In the genomic region with DNA sequence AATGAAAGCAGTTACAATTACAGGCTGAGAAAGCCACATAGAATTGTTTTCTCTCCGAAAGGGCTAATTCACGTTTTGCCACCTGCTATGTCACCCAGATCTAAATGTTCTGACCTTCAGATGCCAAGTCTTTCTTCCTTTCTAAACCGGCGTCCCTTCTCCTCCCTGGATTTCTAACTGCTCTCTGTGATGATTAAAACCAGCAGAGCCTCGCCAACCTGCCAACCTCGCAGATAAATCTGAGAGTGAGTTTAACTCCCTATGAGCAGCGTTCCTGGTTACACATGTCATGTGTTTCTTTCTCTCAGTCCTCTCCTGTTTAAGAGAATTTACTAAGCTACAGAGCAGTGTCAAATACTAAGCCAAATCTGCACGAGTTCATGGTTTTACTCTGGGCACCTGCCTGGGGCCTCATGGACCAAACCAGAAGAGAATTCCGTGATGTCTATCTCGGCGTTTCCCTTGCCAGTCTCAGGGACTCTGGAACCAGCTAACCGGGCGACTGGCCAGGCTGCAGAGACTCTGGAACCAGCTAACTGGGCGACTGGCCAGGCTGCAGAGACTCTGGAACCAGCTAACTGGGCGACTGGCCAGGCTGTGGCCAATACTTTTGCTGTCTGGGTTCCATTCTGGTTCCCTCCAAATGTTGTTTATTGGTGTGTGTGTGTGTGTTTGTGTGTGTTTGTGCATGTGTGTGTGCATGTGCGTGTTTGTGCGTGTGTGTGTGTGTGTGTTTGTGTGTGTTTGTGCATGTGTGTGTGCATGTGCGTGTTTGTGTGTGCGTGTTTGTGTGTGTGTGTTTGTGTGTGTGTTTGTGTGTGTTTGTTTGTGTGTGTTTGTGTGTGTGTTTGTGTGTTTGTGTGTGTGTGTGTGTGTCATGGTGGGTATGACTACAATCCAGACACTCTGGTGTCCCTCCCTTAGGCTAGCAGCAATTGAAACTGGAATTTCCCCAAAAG, we compare ENCODE assay signal across 9 mouse cellular contexts. TPM values are rescaled to one million over a fixed set of nuclear protein-coding genes. Genes with fewer than 3 reads are reported as not detected.
A peak's percentile ranks its signal among the peaks of the same experiment; 100 is the strongest.
DNase-seq lines count a peak whose midpoint lies in the region; ATAC-seq and TF ChIP-seq lines count a peak whose summit lies in the region.
"Had no signal": no experiment of that assay in that cellular context is flagged by ENCODE, and none has a peak within 500 bp of the region (broad histone marks: within the 10 kb centered on the region; RNA-seq: fewer than 3 reads in every experiment).

No protein-coding gene starts in this region.

- no peak overlapping the region for H3K27ac ChIP-seq in midbrain, embryonic 12.5 days (replicated peaks)
- H3K27ac ChIP-seq in midbrain, embryonic 14.5 days (replicated peaks; ENCODE audit: low read depth, low read length): no peak overlapping the region
- peak overlapping the region; percentile 43 for H3K27ac ChIP-seq in lung, postnatal 0 days (ENCODE audit: low read length)
- H3K27ac ChIP-seq: left cerebral cortex, adult 2 months had no signal

- no peaks in the 10 kb centered on the region for H3K27me3 ChIP-seq in midbrain, embryonic 12.5 days
- no peaks in the 10 kb centered on the region for H3K27me3 ChIP-seq in midbrain, embryonic 14.5 days (ENCODE audit: control insufficient read depth, insufficient read depth, low read length)
- no peaks in the 10 kb centered on the region for H3K27me3 ChIP-seq in lung, postnatal 0 days (replicated peaks; ENCODE audit: insufficient read depth, low read length)

- WGBS in midbrain, embryonic 12.5 days: 69% methylated on average over 19 of the region's 19 CpGs
- 74% methylated on average over 19 of the region's 19 CpGs for WGBS in midbrain, embryonic 14.5 days
- 46% methylated on average over 19 of the region's 19 CpGs for WGBS in lung, postnatal 0 days

- H3K9me3 ChIP-seq in midbrain, embryonic 12.5 days: no peaks in the 10 kb centered on the region
- H3K9me3 ChIP-seq in midbrain, embryonic 14.5 days (ENCODE audit: control insufficient read depth, low read length): no peaks in the 10 kb centered on the region
- H3K9me3 ChIP-seq in lung, postnatal 0 days (ENCODE audit: low read length): no peaks in the 10 kb centered on the region

- no peak overlapping the region for H3K4me3 ChIP-seq in midbrain, embryonic 12.5 days
- no peak overlapping the region for H3K4me3 ChIP-seq in midbrain, embryonic 14.5 days (replicated peaks; ENCODE audit: low read depth, low read length)
- no peak overlapping the region for H3K4me3 ChIP-seq in lung, postnatal 0 days (ENCODE audit: low read depth, low read length)
- H3K4me3 ChIP-seq: left cerebral cortex, adult 2 months had no signal

- peak; percentile 70 to 90 for DNase-seq in adrenal gland, adult (ENCODE audit: inconsistent age in 2 of 2, low spot score in 1 of 2)
- DNase-seq in adrenal gland, postnatal 4 days (ENCODE audit: low spot score in 2 of 2): no peak
- no peak for DNase-seq in midbrain, embryonic 14.5 days
- peak; percentile 66 for DNase-seq in heart, postnatal 4 days
- DNase-seq in lung, postnatal 0 days (ENCODE audit: low spot score): no peak

- H3K4me1 ChIP-seq in midbrain, embryonic 12.5 days: 0 out of 2 replicates have a peak, but pooled peaks cover 5% of the 10 kb centered on the region
- H3K4me1 ChIP-seq in midbrain, embryonic 14.5 days (ENCODE audit: control insufficient read depth, insufficient read depth, low read length): no peaks in the 10 kb centered on the region
- H3K4me1 ChIP-seq in lung, postnatal 0 days (ENCODE audit: insufficient read depth, low read depth, low read length): no peaks in the 10 kb centered on the region

- ATAC-seq in midbrain, embryonic 12.5 days (ENCODE audit: low FRiP score, low read depth): no peak
- ATAC-seq in midbrain, embryonic 14.5 days (ENCODE audit: low FRiP score, low TSS enrichment): no peak
- ATAC-seq in lung, postnatal 0 days: 0 out of 2 replicates have a peak, but pooled peaks have one; percentile 3
- no peak for ATAC-seq in inflammation-experienced regulatory T-cells, adult 6 months
- ATAC-seq in activated CD4-positive, CD25-positive, alpha-beta regulatory T cell, adult 4 months: no peak

- 0 out of 2 replicates have a peak overlapping the region, but pooled peaks have one; percentile 20 for H3K9ac ChIP-seq in midbrain, embryonic 12.5 days (replicated peaks)
- no peak overlapping the region for H3K9ac ChIP-seq in midbrain, embryonic 14.5 days (replicated peaks; ENCODE audit: low read length)
- no peak overlapping the region for H3K9ac ChIP-seq in lung, postnatal 0 days (replicated peaks; ENCODE audit: low read depth)

- TF ChIP-seq CTCF in lung, postnatal 0 days (IDR thresholded peaks at IDR 0.05): no peak

- H3K4me2 ChIP-seq in midbrain, embryonic 12.5 days (replicated peaks): no peak overlapping the region
- H3K4me2 ChIP-seq in midbrain, embryonic 14.5 days (ENCODE audit: low read length): no peak overlapping the region
- no peak overlapping the region for H3K4me2 ChIP-seq in lung, postnatal 0 days (replicated peaks; ENCODE audit: low read depth, low read length)

- no peaks in the 10 kb centered on the region for H3K36me3 ChIP-seq in midbrain, embryonic 12.5 days
- H3K36me3 ChIP-seq in midbrain, embryonic 14.5 days (ENCODE audit: control insufficient read depth, insufficient read depth, low read length): no peaks in the 10 kb centered on the region
- no peaks in the 10 kb centered on the region for H3K36me3 ChIP-seq in lung, postnatal 0 days (ENCODE audit: insufficient read depth, low read length)

- TF ChIP-seq EP300 in lung, postnatal 0 days (IDR thresholded peaks at IDR 0.05): no peak

RNA-seq across cellular contexts. Expression of gene Mdm2, which starts 7.9 kb away (rescaled TPM):
- 10 to 100 TPM; 63.3 to 67.4 TPM for total RNA-seq in adrenal gland, postnatal 4 days (2021)
- polyA plus RNA-seq in midbrain, embryonic 12.5 days (2016; fragmentation: Nextera tagmentation; extraction: Ambion mirVana): 74.5 and 83.8 TPM in 2 replicates
- polyA plus RNA-seq in midbrain, embryonic 14.5 days (2014; fragmentation: Nextera tagmentation; extraction: Ambion mirVana): 49.0 and 57.3 TPM in 2 replicates
- 10 to 100 TPM; 48.4 to 50.8 TPM for total RNA-seq in heart, postnatal 4 days (2021)
- 22.7 and 28.9 TPM in 2 replicates for polyA plus RNA-seq in lung, postnatal 0 days (2015; fragmentation: Nextera tagmentation; extraction: Ambion mirVana)
- 10 to 100 TPM; 42.1 to 88.6 (median 50.8) TPM for polyA plus RNA-seq in inflammation-experienced regulatory T-cells, adult 6 months (2017; shearing (Covaris generic))
- 10 to 100 TPM; 44.4 to 62.8 TPM for polyA plus RNA-seq in activated CD4-positive, CD25-positive, alpha-beta regulatory T cell, adult 4 months (2017; shearing (Covaris generic))

RNA-seq across cellular contexts. Expression of gene Slc35e3, which starts 27.7 kb away (rescaled TPM):
- total RNA-seq in adrenal gland, postnatal 4 days (2021): 10 to 100 TPM; 15.2 TPM
- polyA plus RNA-seq in midbrain, embryonic 12.5 days (2016; fragmentation: Nextera tagmentation; extraction: Ambion mirVana): 37.3 and 41.4 TPM in 2 replicates
- polyA plus RNA-seq in midbrain, embryonic 14.5 days (2014; fragmentation: Nextera tagmentation; extraction: Ambion mirVana): 22.5 and 26.5 TPM in 2 replicates
- total RNA-seq in heart, postnatal 4 days (2021): 1 to 10 TPM; 7.3 to 8.8 TPM
- 16.7 and 17.2 TPM in 2 replicates for polyA plus RNA-seq in lung, postnatal 0 days (2015; fragmentation: Nextera tagmentation; extraction: Ambion mirVana)
- polyA plus RNA-seq in inflammation-experienced regulatory T-cells, adult 6 months (2017; shearing (Covaris generic)): 1 to 10 TPM; 1.8 to 3.5 (median 2.8) TPM
- polyA plus RNA-seq in activated CD4-positive, CD25-positive, alpha-beta regulatory T cell, adult 4 months (2017; shearing (Covaris generic)): 1 to 10 TPM; 1.7 TPM

Comparison
In these comparisons a context has a peak if more than half of its experiments do, and no peak if none do; other contexts are left out.
1. DNase-seq: peak in adrenal gland, adult (2 of 2) and heart, postnatal 4 days (single experiment); none in adrenal gland, postnatal 4 days (0 of 2), midbrain, embryonic 14.5 days (single experiment) and lung, postnatal 0 days (single experiment).